Mouse (Mus musculus): ENCODE data around the gene Pvrig. TPM values are rescaled to one million over a fixed set of nuclear protein-coding genes. Genes with fewer than 3 reads are reported as not detected.
"Not testable (repeated sequence)": the region's sequence is repeated elsewhere in the genome, so short reads cannot be mapped to it uniquely, and the experiment has no call there.

Pvrig gene
- total RNA-seq (2022) = 1 to 10 TPM in 1 of 4 experiments, under 1 TPM in 3; 0.34 to 1.1 (median 0.59) TPM

DNA sequence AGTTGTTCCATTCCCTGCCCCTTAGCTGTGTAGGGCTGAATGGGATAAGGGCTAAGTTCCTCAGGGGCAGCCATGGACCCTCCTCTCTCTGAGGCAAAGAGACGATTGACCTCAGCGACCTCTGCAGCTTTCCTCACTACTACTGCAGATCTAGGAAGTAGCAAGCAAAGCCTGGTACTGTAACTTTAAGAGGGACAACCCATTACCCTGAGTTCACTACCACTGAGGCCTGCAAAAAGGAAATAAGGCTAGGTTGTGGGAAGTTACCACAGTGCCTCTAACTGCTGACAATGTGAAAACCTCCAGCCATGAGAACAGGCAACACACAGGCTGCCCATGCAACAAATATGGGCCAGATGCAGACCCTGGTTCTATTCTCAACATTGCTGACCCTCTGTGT is at the start of gene Pvrig:
Pvrig (plus strand) TSS at position 301 of the 400 bp plus-strand sequence.
- DNase-seq (ENCODE audit: low spot score in 2 of 2) = no peak

DNA sequence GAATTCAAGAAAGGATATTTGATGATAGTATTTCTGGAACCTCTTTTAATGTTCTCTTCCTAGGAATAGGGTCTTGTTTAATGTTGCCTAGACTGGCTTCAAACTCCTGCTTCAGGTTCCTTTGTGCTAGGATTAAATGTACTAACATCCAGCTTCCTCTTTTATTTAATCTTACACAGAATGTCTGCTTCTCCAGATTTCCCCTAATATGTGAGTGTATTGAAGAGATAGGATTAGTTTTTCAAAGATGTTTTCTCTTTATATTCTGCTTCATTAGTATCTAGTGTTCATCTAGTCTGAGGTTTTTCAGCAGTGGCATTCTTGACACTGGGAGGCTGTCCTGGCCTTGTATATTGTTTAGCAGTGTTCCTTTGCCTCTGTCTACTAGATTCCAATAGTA is 47.6 kb upstream of the Pvrig start:
- no peak for DNase-seq (ENCODE audit: low spot score in 2 of 2)

DNA sequence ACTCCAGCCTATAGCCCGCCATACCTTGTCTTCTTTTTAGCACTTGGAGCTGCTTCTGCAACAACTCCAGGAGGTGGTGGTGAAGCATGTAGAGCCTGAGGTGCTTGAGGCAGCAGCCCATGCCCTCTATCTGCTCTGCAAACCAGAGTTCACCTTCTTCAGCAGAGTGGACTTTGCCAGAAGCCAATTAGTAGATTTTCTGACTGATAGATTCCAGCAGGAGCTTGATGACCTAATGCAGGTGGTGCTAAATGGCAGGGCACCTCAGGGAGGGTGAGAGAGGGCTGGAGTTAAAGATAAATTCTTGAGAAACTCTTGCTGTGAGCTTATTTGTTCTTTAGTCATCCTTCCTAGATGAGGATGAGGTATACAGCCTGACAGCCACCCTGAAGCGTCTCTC is 42.1 kb upstream of the Pvrig start:
- DNase-seq (ENCODE audit: low spot score in 2 of 2) = no peak

GRCm38 (mm10) chr5:138312795-138313194 is 29.0 kb upstream of the Pvrig start:
- DNase-seq (ENCODE audit: low spot score in 2 of 2) = no peak

GRCm38 (mm10) chr5:138343216-138343615 is 1.5 kb downstream of the Pvrig start:
- DNase-seq (ENCODE audit: low spot score in 2 of 2) = no peak

GRCm38 (mm10) chr5:138363208-138363607 is 21.4 kb downstream of the Pvrig start:
- DNase-seq (ENCODE audit: low spot score in 2 of 2) = not testable (repeated sequence)

DNA sequence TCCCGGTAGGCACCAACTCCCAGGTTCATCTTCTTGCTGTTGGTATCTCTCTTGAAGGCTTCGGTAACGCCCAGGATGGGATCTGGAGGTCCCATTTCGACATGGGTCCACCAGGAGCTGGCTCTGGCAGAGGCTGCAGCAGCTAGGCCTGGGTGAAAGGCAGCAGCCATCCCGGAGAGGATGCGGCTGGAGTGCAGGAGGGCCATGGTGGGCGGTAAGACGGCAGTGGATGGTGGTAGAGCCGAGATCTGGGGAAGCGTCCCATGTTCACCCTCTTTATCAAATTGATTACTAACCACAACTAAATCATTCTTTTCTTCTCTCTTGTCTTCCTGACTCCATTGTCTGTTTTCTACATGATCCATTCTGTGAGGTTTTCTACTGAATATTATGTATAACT is 23.6 kb downstream of the Pvrig start:
- not testable (repeated sequence) for DNase-seq (ENCODE audit: low spot score in 2 of 2)

Other genes with a start within 250 kb of the Pvrig start
- 10 to 100 TPM; 15.9 to 17.8 (median 16.3) TPM for gene Zscan21, start 225.1 kb upstream of the Pvrig start, total RNA-seq (2022)
- gene Zfp113, start 186.2 kb upstream of the Pvrig start, total RNA-seq (2022) = 10 to 100 TPM; 11.6 to 14.0 (median 13.4) TPM
- 100 to 1,000 TPM; 133 to 147 (median 144) TPM for gene Cops6, start 180.9 kb upstream of the Pvrig start, total RNA-seq (2022)
- gene Ap4m1, start 170.0 kb upstream of the Pvrig start, total RNA-seq (2022) = 10 to 100 TPM; 21.6 to 28.1 (median 24.0) TPM
- 10 to 100 TPM; 15.2 to 17.9 (median 15.9) TPM for gene Mcm7, start 169.5 kb upstream of the Pvrig start, total RNA-seq (2022)
- gene Taf6, start 154.5 kb upstream of the Pvrig start, total RNA-seq (2022) = 10 to 100 TPM; 34.6 to 42.1 (median 38.8) TPM
- 10 to 100 TPM; 11.7 to 14.7 (median 12.5) TPM for gene Cnpy4, start 154.5 kb upstream of the Pvrig start, total RNA-seq (2022)
- 1 to 10 TPM; 7.4 to 9.1 (median 8.5) TPM for gene Mblac1, start 147.6 kb upstream of the Pvrig start, total RNA-seq (2022)
- gene Nxpe5, start 116.1 kb upstream of the Pvrig start, total RNA-seq (2022) = under 1 TPM in 3 of 4 experiments, not detected in 1; 0.19 to 0.23 (median 0.22) TPM
- gene Lamtor4, start 86.5 kb upstream of the Pvrig start, total RNA-seq (2022) = 10 to 100 TPM; 50.8 to 61.6 (median 55.1) TPM
- gene BC037034, start 77.9 kb upstream of the Pvrig start, total RNA-seq (2022) = 10 to 100 TPM; 60.5 to 70.0 (median 66.1) TPM
- 1 to 10 TPM; 2.8 to 5.2 (median 3.9) TPM for gene Gal3st4, start 69.1 kb upstream of the Pvrig start, total RNA-seq (2022)
- gene Gm43720, start 62.0 kb upstream of the Pvrig start, total RNA-seq (2022) = not detected
- gene Gpc2, start 62.0 kb upstream of the Pvrig start, total RNA-seq (2022) = 1 to 10 TPM in 3 of 4 experiments, under 1 TPM in 1; 0.94 to 1.7 (median 1.3) TPM
- gene Stag3, start 61.7 kb upstream of the Pvrig start, total RNA-seq (2022) = 1 to 10 TPM in 2 of 4 experiments, under 1 TPM in 2; 0.36 to 1.2 (median 0.89) TPM
- 10 to 100 TPM; 20.6 to 23.6 (median 20.8) TPM for gene Zfp157, start 99.5 kb downstream of the Pvrig start, total RNA-seq (2022)
- under 1 TPM in 1 of 4 experiments, not detected in 3; 0.37 TPM for gene 1700123K08Rik, start 222.8 kb downstream of the Pvrig start, total RNA-seq (2022)

Measured in left cerebral cortex, adult 8-10 months (tissue).